Mouse (Mus musculus) c-Kit-negative CD71-positive TER-119-positive erythroid progenitor cells, embryonic 14.5 days (primary cell): ENCODE measurements around the gene Fkbp2.
"Not testable (repeated sequence)": the region's sequence is repeated elsewhere in the genome, so short reads cannot be mapped to it uniquely, and the experiment has no call there.

Experiments
- DNase-seq: peaks from one replicate; pipeline ENCODE4 v3.0.0-alpha.2; 2013; ENCODE audit warnings: low read depth, low spot score

Fkbp2 gene

GRCm38 (mm10) chr19:6991166-6991565 is 10.9 kb upstream of the Fkbp2 start:
- not testable (repeated sequence) for DNase-seq

DNA sequence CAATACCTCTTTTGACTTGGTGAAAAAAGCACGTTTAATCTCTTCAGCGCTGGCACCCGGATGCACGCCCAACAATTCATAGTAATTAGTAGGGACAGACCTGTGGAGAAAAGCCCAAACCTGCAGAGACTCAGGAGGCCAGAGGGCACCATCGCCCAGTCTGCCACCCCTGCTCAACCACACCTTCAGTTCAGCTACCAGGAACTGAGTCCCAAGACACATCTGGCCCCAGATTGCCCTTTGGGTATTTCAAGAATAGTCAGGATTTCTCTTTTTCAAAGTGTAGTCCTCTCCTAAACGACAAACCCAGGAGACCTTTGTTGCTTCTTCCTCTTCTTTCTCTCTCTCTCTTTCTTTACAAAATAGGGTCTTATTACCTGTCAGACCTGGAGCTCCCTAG is 10.4 kb upstream of the Fkbp2 start:
- no peak for DNase-seq

DNA sequence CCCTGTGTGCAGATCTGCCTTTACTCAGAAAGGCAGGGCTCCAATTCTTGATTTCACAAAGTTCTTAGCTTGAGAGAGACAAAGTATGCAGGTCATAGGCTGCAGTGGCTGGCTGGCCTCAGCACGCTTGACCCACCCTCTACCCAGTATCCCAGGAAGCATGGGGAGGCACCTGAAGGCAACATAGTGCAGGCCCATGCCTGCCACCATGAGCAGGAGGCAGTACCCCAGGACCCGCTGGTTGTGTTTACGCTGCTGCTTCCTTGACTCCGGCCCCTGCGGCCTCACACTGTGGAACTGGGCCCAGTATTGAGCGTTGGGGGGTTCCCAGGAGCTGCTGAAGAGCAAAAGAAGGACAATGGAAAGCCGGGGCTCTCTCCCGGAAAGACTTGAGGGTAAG is 8.9 kb upstream of the Fkbp2 start:
- no peak for DNase-seq

- DNase-seq, result no peak
Measured at GRCm38 (mm10) chr19:6987904-6988285, 7.6 kb upstream of the Fkbp2 start.

- DNase-seq, result no peak
Measured at GRCm38 (mm10) chr19:6987061-6987903, 7.0 kb upstream of the Fkbp2 start, which contains the start of gene Vegfb. Gene Vegfb, minus strand, starts transcription at chr19:6987651.

DNA sequence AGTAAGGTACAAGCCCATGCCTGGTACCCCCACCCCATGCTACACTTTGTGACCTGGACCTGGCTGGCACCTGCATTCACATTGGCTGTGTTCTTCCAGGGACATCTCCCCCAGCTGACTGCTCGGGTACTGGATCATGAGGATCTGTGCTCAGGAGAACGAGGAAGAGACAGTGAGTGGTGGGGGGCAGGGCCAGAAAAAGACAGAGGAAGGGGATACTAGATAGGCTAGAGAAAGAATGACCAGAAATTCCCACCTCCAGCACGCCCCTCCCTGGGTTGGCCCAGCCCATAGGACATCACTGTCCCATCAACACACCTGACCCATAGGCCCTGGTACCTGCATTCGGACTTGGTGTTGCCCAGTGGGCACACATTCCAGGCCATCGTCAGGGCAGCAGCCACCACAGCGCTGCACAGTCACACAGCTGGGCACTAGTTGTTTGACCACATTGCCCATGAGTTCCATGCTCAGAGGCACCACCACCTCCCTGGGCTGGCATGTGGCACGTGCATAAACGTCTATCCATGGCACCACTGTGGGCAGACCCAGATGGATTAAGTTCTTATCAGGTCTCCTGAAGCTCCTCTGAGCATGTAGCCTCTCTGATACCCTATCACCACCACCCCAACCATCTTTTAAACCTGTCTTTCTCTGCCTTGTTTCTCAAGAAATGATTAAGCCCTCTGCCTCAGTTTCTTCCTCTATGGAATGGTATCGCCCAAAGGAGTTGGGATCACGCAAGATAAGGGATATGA is 5.8 kb upstream of the Fkbp2 start:
- DNase-seq, result no peak

DNA sequence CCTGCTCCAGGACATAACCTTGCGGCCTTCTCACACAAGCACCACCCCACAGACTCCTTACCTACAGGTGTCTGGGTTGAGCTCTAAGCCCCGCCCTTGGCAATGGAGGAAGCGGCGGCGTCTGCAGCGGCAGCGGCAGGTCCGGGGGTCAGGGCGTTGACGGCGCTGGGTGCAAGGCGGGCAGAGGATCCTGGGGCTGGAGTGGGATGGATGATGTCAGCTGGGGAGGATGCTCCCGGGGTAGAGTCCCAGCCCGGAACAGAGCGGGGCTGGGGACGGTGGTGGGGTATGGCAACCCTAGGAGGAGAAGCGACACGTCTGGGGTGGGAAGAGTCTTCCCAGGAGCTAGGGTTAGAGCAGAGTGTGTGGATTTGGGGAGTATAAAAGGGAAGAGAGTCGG is 5.0 kb upstream of the Fkbp2 start:
- DNase-seq, result no peak

DNA sequence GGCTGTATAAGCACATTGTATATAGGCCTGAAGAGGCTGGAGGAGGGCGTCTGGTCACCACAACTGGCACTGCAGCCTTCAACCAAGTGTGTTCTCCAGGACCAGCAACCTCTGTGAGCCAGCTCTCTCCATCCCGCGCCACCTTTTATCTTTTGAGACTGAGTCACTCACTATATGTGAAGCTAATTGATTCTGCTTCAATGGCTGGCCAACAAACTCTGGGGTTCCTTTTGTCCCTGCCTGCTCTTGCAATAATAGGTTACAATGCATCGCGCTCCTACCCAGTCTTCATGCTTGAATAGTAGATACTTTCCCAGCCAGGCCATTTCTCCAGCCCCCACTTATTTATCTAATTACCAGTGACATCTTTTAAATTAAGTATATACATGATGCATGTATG is 3.3 kb upstream of the Fkbp2 start:
- DNase-seq, result no peak

- DNase-seq, result no peak
Measured at GRCm38 (mm10) chr19:6981465-6981864, 1.2 kb upstream of the Fkbp2 start.

DNA sequence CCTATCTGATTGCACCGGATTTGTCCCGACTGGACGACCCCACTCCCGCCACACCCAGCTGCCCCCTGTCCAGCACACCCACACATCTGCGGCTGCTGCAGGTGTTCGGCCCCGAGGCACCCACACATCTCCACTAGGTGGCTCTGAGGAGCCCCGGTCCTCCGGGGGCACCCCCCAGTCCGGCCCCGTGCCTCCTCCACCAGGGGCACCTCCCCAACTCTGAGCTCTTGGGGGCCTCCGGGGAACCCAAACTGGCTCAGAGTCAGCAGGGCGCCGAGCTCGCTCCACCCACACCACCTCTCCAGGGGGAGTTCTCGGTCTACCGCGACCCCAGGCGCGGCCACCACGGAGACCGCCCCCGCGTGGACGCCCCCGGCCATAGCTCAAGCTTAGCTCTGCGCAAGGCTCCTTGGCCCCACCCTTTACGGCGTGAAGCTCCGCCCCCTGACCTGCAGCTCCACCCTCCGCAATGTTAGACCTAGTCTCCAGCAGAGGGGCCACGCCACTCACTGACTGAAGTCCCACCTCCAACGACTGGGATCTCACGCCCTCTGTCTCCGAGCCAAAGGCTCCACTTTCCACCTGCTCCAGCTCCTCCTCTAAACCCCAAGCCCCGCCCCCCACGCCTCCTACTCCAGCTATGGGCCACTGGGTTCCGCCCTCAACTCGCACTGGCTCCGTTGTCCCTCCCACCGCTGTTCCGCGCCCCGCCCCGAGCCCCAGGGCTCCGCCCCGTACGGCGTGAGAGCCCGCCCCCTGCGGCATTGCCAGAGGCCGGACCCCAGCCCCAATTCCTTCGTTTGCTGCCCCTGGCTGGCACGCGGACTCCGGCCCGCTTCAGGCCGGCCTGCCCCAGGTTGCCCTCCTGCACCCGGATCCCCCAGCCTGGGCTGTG is 568 bp downstream of the Fkbp2 start:
- peak; percentile 98 for DNase-seq

GRCm38 (mm10) chr19:6979001-6979479 is 1.3 kb downstream of the Fkbp2 start:
- no peak for DNase-seq

GRCm38 (mm10) chr19:6978639-6978974 is 1.7 kb downstream of the Fkbp2 start:
- no peak for DNase-seq

GRCm38 (mm10) chr19:6977759-6978638 is 2.3 kb downstream of the Fkbp2 start:
- DNase-seq, result no peak

- DNase-seq, result no peak
Measured at GRCm38 (mm10) chr19:6975537-6976521, 4.5 kb downstream of the Fkbp2 start, which contains the start of gene Plcb3. Gene Plcb3, minus strand, starts transcription at chr19:6976470.

- peak; percentile 60 for DNase-seq
Measured at GRCm38 (mm10) chr19:6974211-6975205, 5.8 kb downstream of the Fkbp2 start, which contains the start of gene Ppp1r14b. Gene Ppp1r14b, plus strand, starts transcription at chr19:6974968.

- DNase-seq, result no peak
Measured at GRCm38 (mm10) chr19:6973581-6974190, 6.6 kb downstream of the Fkbp2 start.

GRCm38 (mm10) chr19:6972247-6972917 is 7.9 kb downstream of the Fkbp2 start:
- no peak for DNase-seq
